Mouse (Mus musculus) T-helper 1 cell (primary cell): ENCODE data around the gene Armcx5.
"Not testable (repeated sequence)": the region's sequence is repeated elsewhere in the genome, so short reads cannot be mapped to it uniquely, and the experiment has no call there.

ENCODE experiments used
- in situ Hi-C: fragments of 300-600 bp; cut with MboI, MseI; formaldehyde crosslinking; loops from one replicate; pipeline ENCODE4 v1.15.1; 2025; ENCODE audit warnings: high pct_unique_total_duplicates

Gene Armcx5

GRCm38 (mm10) chrX:135742304-135743055 lies at the start of gene Armcx5, which contains the start of gene Gprasp1:
Gene Armcx5, plus strand, starts transcription at chrX:135742733.
Gene Gprasp1, plus strand, starts transcription at chrX:135742733.
- in situ Hi-C loops = no loop called here

DNA sequence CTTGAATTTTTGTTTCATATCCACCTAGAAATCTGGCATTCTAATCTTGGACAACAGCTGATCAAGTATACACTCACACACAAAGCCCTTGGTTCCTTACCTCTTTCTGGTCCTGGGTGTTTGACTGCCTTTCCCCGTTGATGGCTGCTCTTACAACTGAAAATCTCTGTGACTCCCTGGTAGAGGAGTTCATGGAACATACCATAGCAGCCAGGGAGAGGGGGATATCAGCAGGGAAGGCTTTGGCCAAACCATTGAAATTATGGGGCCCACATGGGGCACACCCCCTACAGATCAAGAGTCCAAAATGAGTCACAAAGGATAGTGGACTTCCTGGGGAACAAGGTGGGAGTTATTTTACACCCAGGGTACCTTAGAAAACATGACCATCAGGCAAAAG lies 48.9 kb upstream of the Armcx5 start, which contains the start of gene Tcp11x2:
Tcp11x2 (minus strand) TSS at position 158 of the 400 bp plus-strand sequence.
- in situ Hi-C loops = no loop called here

- in situ Hi-C loops = no loop called here
These were observed 39.4 kb upstream of the Armcx5 start for GRCm38 (mm10) chrX:135703111-135703510.

GRCm38 (mm10) chrX:135704349-135704748 lies 38.2 kb upstream of the Armcx5 start:
- in situ Hi-C loops = no loop called here

DNA sequence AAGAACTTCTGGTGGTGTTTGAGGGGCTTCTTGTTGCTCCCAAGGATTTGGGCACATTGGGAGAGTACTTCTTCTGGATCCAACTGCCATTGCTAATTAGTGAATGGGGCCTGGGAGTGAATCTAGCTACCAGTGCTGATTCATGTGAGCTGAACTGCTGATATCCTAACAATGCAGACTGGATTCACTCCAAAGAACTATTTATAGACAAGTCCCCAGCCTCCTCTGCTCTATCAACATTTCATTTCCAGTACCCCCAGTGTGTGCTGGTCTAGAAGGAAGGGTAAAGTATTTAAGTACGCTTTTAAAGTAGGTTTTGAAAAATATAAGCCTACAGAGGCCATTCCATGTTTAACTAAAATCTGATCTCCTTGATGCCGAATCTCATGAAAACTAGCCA lies 29.7 kb upstream of the Armcx5 start:
- in situ Hi-C loops = no loop called here

DNA sequence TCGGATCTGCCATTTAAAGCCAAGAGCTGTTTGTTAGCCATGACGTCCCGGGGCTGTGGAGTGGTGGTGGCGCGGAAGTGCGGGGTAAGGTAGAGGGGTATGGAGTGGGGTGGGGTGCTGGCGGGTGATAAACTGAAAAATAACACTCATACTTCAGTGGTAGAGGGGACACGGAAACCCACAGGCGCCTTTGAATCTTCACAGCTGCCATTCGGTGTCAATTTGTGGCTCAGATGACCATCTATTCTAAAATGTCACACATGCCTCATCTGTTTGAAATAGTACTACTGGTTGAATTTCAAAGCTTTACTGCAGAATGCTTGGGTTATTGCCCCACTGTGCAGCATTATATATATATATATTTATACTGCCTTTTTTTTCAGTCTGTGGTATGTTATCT lies 17.4 kb upstream of the Armcx5 start, which contains the start of gene Tmsb15a:
Tmsb15a (minus strand) TSS at position 101 of the 400 bp plus-strand sequence.
- in situ Hi-C loops = loop anchor here (5.0 kb wide), 1 partner anchor 138 kb away; no protein-coding TSS in a partner anchor

DNA sequence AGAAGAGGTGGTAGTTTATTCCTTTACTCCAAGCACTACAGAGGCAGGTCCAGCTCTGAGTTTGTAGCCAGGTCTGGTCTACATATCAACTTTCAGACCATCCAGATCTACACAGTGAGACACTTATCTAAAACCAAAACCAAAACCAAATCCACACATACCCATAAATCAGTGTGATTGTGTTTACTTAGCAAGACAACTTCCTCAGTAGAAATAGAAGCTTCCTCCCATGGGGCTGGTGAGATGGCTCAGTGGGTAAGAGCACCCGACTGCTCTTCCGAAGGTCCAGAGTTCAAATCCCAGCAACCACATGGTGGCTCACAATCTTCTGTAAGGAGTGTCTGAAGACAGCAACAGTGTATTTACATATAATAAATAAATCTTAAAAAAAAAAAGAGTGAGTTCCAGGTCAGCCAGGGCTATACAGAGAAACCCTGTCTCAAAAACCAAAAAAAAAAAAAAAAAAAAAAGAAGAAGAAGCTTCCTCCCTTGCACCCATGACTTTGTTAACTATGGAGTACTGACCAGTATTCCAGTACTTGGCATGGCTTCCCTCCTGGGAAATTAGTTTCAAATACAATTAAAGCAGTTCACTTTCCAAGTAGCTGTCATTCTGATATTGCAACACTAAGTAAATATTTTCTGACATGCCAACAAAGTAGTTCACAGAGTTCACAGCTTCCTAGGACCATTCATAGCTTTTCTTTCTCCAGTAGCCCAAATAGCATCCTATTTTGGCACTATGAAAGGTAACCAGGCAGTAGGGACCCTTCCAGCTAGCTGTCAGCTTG lies 3.6 kb upstream of the Armcx5 start:
- in situ Hi-C loops = no loop called here

- in situ Hi-C loops = no loop called here
These were observed 473 bp downstream of the Armcx5 start for GRCm38 (mm10) chrX:135743056-135743355.

GRCm38 (mm10) chrX:135745376-135745775 lies 2.8 kb downstream of the Armcx5 start:
- in situ Hi-C loops = not testable (repeated sequence)

DNA sequence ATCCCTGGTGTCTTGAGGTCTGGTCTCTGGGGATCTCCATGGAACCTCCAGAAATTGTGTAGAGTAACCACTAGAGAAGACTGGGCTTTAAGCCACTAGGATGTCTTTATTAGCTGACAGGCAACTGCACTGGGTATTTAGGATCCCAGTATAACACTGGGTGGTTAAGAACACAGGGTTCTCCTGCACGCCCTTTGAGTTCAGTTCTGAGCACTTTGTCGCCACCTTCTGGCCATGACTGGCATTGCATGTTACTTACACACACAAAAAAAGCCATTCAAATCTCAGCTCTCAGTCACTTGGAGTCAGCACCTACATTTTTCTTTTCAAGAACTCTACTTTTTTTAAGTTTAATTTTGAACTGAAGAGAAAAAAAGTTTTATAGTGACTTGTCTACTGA lies 10.3 kb downstream of the Armcx5 start:
- in situ Hi-C loops = no loop called here

- in situ Hi-C loops = no loop called here
These were observed 19.2 kb downstream of the Armcx5 start for GRCm38 (mm10) chrX:135761707-135762106.

GRCm38 (mm10) chrX:135768043-135768548 lies 25.6 kb downstream of the Armcx5 start:
- in situ Hi-C loops = no loop called here

- in situ Hi-C loops = no loop called here
These were observed 26.0 kb downstream of the Armcx5 start for GRCm38 (mm10) chrX:135768565-135768964.

DNA sequence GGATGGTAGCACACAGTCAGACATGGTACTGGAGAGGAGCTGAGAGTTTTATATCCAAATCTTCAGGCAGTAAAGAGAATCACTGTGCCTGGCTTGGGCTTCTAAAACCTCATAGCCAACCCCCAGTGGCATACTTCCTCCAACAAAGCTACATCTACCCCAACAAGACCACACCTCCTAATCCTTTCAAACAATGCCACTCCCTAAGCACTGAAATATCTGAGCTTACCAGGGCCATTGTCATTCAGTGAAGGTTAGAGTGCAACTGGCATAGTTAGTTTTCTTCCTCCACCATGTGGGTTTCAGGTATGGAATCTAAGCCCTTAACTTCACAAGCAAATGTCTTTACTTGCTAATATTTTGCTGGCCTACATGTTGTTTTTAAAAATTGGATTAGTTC lies 49.0 kb downstream of the Armcx5 start:
- in situ Hi-C loops = no loop called here

GRCm38 (mm10) chrX:135792326-135792725 lies 49.8 kb downstream of the Armcx5 start:
- in situ Hi-C loops = no loop called here

GRCm38 (mm10) chrX:135795591-135796304 lies 53.2 kb downstream of the Armcx5 start:
- in situ Hi-C loops = loop anchor here (5.0 kb wide), 1 partner anchor 47 kb away; no protein-coding TSS in a partner anchor

- in situ Hi-C loops = loop anchor here (5.0 kb wide), 1 partner anchor 46 kb away; no protein-coding TSS in a partner anchor
These were observed 54.0 kb downstream of the Armcx5 start for GRCm38 (mm10) chrX:135796305-135797211.
